Mouse (Mus musculus): ENCODE measurements around the gene Mars2. TPM values are rescaled to one million over a fixed set of nuclear protein-coding genes. Genes with fewer than 3 reads are reported as not detected.

Mars2 gene
- 2.9 and 3.3 TPM in 2 replicates for polyA plus RNA-seq (2014; fragmentation: Nextera tagmentation; extraction: Ambion mirVana)

DNA sequence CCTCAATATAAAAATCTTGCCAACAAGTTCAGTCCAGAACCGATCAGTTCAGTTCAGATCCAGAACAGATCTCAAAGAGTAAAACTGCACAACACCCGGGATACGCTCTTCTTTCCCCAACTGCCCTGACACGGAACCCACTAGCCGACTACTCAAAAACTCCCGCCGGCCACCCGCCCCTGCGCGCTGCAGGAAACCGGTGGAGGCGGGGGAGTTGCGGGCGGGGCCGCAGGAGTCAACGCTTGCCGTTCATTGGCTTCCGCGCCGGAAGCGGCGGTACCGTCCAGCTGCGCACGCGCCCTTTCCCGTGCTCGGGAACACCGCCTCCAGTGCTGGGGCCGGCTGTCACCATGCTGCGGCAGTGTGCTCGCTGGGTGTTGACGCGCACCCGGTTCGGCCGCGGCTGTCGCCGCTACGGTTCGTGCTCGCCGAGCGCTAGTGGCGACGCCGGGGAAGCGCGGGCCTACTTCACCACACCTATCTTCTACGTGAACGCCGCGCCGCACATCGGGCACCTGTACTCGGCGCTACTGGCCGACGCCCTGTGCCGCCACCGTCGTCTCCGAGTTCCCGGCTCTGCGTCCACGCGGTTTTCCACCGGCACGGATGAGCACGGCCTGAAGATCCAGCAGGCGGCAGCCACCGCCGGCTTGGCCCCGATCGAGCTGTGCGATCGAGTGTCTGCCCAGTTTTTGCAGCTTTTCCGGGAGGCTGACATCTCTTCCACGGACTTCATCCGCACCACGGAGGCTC, at the start of gene Mars2:
TSS of gene Mars2 (plus strand) at position 288 of the 753 bp plus-strand sequence.
- H3K9me3 ChIP-seq (ENCODE audit: low read depth, low read length) = no peaks in the 10 kb centered on the region
- H3K27ac ChIP-seq (ENCODE audit: low read depth) = peak within 1 kb of the TSS; percentile 43; the same call in 1 of the 2 replicates
- peak within 1 kb of the TSS; percentile 85 for H3K4me3 ChIP-seq (ENCODE audit: low read depth, low read length)
- 0 out of 2 replicates have a peak, but pooled peaks have one; percentile 2 for TF ChIP-seq CTCF (IDR thresholded peaks at IDR 0.05; ENCODE audit: low read depth)
- DNase-seq (peak; percentile 98), ATAC-seq (ENCODE audit: insufficient read depth) (peak; percentile 99)
- H3K4me1 ChIP-seq (ENCODE audit: insufficient read depth) = peaks cover 14% of the 10 kb centered on the region; the same call in 1 of the 2 replicates
- H3K9ac ChIP-seq = peak within 1 kb of the TSS; percentile 68
- H3K36me3 ChIP-seq (ENCODE audit: insufficient read depth) = 0 out of 2 replicates have a peak, but pooled peaks cover 5% of the 10 kb centered on the region
- WGBS = under 1% methylated on average over 80 of the region's 82 CpGs
- peak within 1 kb of the TSS; percentile 99 for H3K4me2 ChIP-seq
- H3K27me3 ChIP-seq (ENCODE audit: insufficient read depth, low read length) = no peaks in the 10 kb centered on the region

DNA sequence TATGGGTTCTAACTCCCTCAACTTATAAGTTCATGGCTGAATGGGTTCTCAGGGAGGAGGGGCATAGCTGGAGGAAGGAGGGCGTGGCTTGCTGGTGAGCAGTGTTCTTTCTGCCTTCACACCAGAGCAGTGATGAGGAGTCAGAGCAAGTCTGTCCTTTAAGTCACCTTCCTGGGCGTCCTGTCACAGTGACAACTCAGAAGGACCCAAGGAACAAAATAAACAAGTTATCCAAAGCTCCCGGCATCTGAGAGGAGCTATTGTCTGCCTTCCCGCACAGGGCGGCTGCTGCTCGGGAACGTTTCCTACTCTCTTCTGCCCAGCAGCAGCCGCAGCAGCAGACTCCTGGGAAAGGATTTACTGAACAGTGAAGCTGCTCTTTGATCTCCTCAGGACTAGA, 45.0 kb upstream of the Mars2 start:
- H3K9me3 ChIP-seq (ENCODE audit: low read depth, low read length) = no peaks in the 10 kb centered on the region
- H3K36me3 ChIP-seq (ENCODE audit: insufficient read depth) = no peaks in the 10 kb centered on the region
- TF ChIP-seq CTCF (IDR thresholded peaks at IDR 0.05; ENCODE audit: low read depth) = no peak
- H3K9ac ChIP-seq = 0 out of 2 replicates have a peak overlapping the region, but pooled peaks have one; percentile 4
- H3K4me2 ChIP-seq = peak overlapping the region; percentile 49
- H3K27me3 ChIP-seq (ENCODE audit: insufficient read depth, low read length) = no peaks in the 10 kb centered on the region
- H3K27ac ChIP-seq (ENCODE audit: low read depth) = peak overlapping the region; percentile 42; the same call in 1 of the 2 replicates
- H3K4me1 ChIP-seq (ENCODE audit: insufficient read depth) = peaks cover 6% of the 10 kb centered on the region; the same call in 1 of the 2 replicates
- peak; percentile 55 for ATAC-seq (ENCODE audit: insufficient read depth)
- 11% methylated on average over 8 of the region's 8 CpGs for WGBS
- H3K4me3 ChIP-seq (ENCODE audit: low read depth, low read length) = peak overlapping the region; percentile 7; the same call in 1 of the 2 replicates
- DNase-seq = peak; percentile 63

DNA sequence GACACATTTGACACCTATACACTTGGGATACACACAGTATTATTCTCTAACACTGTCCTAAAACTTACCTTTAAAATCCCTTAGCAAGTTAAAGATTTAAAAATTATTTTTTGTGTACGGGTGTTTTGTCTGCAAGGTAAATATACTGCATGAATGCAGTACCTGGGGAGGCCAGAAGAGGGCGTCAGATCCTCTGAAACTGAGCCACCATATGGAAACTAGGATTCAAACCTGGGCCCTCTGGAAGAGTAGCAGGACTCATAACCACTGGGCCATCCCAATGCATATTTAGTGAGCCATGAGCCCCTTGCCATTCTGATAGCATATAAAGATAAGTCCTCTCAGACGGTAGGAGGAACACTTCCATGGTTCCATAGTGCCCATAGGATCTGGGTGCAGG, 44.2 kb upstream of the Mars2 start:
- Histone ChIP-seq H3K9me3 (ENCODE audit: low read depth, low read length) (no peaks in the 10 kb centered on the region), H3K27me3 (ENCODE audit: insufficient read depth, low read length) (no peaks in the 10 kb centered on the region), H3K4me3 (ENCODE audit: low read depth, low read length) (no peak overlapping the region), H3K27ac (ENCODE audit: low read depth) (peak overlapping the region; percentile 85), H3K36me3 (ENCODE audit: insufficient read depth) (no peaks in the 10 kb centered on the region), H3K9ac (no peak overlapping the region), H3K4me2 (no peak overlapping the region), H3K4me1 (ENCODE audit: insufficient read depth) (peaks cover 6% of the 10 kb centered on the region; the same call in 1 of the 2 replicates)
- TF ChIP-seq CTCF (IDR thresholded peaks at IDR 0.05; ENCODE audit: low read depth) = peak; percentile 68
- ATAC-seq (ENCODE audit: insufficient read depth) (0 out of 2 replicates have a peak, but pooled peaks have one; percentile 25), DNase-seq (peak; percentile 63)
- 42% methylated on average over 3 of the region's 3 CpGs for WGBS

DNA sequence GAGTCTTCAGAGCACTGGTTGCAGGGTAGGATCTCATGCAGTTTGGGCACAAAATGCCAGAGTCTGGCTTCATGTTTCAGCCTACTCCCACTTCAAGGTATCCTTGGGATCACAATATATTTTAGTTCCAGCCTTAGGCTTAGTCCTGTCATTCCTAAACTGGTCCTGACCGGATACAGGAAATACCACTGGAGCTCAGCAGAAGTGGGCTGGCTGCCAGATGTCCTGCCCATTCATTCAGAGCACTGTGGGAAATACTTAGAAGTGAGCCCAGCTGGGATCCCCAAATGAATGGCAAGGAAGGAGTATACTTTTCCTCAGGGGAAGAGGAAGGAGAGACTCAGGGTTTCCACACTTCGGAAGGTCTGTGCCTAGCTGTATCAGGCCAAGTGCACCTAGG, 43.7 kb upstream of the Mars2 start:
- WGBS = 27% methylated on average over 2 of the region's 2 CpGs
- DNase-seq = peak; percentile 90
- Histone ChIP-seq H3K4me2 (no peak overlapping the region), H3K4me1 (ENCODE audit: insufficient read depth) (peaks cover 6% of the 10 kb centered on the region; the same call in 1 of the 2 replicates), H3K36me3 (ENCODE audit: insufficient read depth) (no peaks in the 10 kb centered on the region), H3K9me3 (ENCODE audit: low read depth, low read length) (no peaks in the 10 kb centered on the region), H3K4me3 (ENCODE audit: low read depth, low read length) (no peak overlapping the region), H3K27me3 (ENCODE audit: insufficient read depth, low read length) (no peaks in the 10 kb centered on the region), H3K9ac (no peak overlapping the region), H3K27ac (ENCODE audit: low read depth) (peak overlapping the region; percentile 85)
- peak; percentile 88 for ATAC-seq (ENCODE audit: insufficient read depth)
- TF ChIP-seq CTCF (IDR thresholded peaks at IDR 0.05; ENCODE audit: low read depth) = no peak

DNA sequence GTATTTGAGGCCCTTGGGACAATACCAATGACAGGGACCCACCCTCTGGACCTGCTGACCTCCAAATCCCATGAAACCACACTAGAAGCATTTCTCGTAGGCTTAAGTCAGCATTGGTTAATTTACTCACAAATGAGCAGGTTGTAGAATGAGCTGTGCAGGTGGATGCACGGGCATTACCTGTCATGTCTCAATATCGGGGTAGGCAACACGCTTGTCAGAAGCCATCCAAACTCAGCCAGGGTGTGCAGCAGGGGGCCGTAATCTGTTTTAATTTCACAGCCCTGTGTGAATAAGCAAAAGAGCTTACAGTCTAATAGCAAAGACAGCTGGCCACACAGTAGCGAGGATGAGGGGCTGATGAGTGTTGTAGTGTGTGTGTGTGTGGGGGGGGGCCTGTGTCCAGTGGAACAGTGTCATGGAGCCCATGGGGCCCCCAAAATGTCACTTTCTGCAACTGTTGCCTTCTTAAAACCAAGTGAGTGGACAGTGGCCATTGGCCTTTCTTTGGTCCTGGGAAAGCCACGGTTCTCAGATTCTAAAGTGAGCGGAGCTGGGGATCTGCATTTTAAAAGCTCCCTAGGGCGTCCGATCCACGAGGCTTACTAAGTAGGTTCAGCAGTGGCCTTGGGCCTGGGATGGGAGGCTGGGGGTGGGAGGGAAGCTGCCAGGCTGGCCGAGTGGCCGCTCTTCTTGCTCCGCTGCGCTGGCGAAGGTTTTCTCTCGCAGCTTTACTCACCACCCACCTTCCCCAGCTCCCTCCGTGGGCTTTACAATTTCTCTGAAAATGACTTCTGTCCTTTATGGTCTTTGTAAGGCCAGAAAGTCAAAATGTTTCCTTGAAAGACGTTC, 42.7 kb upstream of the Mars2 start:
- 62% methylated on average over 19 of the region's 19 CpGs for WGBS
- Histone ChIP-seq H3K4me1 (ENCODE audit: insufficient read depth) (peaks cover 6% of the 10 kb centered on the region; the same call in 1 of the 2 replicates), H3K9me3 (ENCODE audit: low read depth, low read length) (no peaks in the 10 kb centered on the region), H3K4me2 (no peak overlapping the region), H3K4me3 (ENCODE audit: low read depth, low read length) (no peak overlapping the region), H3K36me3 (ENCODE audit: insufficient read depth) (no peaks in the 10 kb centered on the region), H3K27me3 (ENCODE audit: insufficient read depth, low read length) (no peaks in the 10 kb centered on the region), H3K9ac (no peak overlapping the region), H3K27ac (ENCODE audit: low read depth) (no peak overlapping the region; the same call in 1 of the 2 replicates)
- DNase-seq = no peak
- ATAC-seq (ENCODE audit: insufficient read depth) = no peak
- no peak for TF ChIP-seq CTCF (IDR thresholded peaks at IDR 0.05; ENCODE audit: low read depth)

DNA sequence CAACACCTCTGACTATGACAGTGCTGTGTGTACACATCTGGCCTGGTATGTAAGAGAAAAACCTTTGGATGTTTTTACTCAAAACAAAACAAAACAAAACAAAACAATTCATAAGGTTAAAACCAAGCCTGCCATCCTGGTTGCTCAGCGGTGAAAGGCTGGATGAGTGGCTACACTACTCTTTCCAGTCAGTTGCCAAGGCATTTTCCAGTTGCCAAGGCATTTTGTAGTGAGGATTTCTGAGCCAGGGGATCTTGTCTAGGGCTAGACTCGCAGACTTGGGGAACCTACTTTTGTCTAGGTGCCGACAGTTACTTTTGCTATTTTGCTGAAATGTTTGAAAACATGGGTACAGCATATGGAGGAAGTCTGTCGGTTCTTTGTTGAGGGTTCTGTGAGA, 42.0 kb upstream of the Mars2 start:
- ATAC-seq (ENCODE audit: insufficient read depth) = no peak
- Histone ChIP-seq H3K4me1 (ENCODE audit: insufficient read depth) (peaks cover 6% of the 10 kb centered on the region; the same call in 1 of the 2 replicates), H3K9me3 (ENCODE audit: low read depth, low read length) (no peaks in the 10 kb centered on the region), H3K9ac (no peak overlapping the region), H3K4me3 (ENCODE audit: low read depth, low read length) (no peak overlapping the region), H3K27me3 (ENCODE audit: insufficient read depth, low read length) (no peaks in the 10 kb centered on the region), H3K36me3 (ENCODE audit: insufficient read depth) (no peaks in the 10 kb centered on the region), H3K4me2 (no peak overlapping the region), H3K27ac (ENCODE audit: low read depth) (no peak overlapping the region)
- 76% methylated on average over 4 of the region's 4 CpGs for WGBS
- TF ChIP-seq CTCF (IDR thresholded peaks at IDR 0.05; ENCODE audit: low read depth) = no peak
- no peak for DNase-seq

Data from lung, embryonic 14.5 days (tissue).